Mouse (Mus musculus) small intestine, adult 2 months (tissue): ENCODE data around the gene Rif1. TPM values are rescaled to one million over a fixed set of nuclear protein-coding genes. Genes with fewer than 3 reads are reported as not detected.
"Not testable (repeated sequence)": the region's sequence is repeated elsewhere in the genome, so short reads cannot be mapped to it uniquely, and the experiment has no call there.

ENCODE experiments used
- H3K27ac ChIP-seq: fragments of 200-500 bp; 2 replicates; pipeline ENCODE4 v1.5.1; 2012; ENCODE audit warnings: low read depth, low read length, control low read depth, inconsistent platforms; ENCODE audit not compliant: insufficient read depth
- H3K27me3 ChIP-seq: fragments of 200-500 bp; 2 replicates; pipeline ENCODE4 v1.6.1; 2012; ENCODE audit warnings: mild to moderate bottlenecking, moderate library complexity, low read length, inconsistent platforms; ENCODE audit not compliant: control insufficient read depth, insufficient read depth
- H3K36me3 ChIP-seq: fragments of 200-500 bp; 2 replicates; pipeline ENCODE4 v1.6.1; 2012; ENCODE audit warnings: mild to moderate bottlenecking, low read length, control low read depth, inconsistent platforms; ENCODE audit not compliant: control insufficient read depth, insufficient read depth
- H3K4me1 ChIP-seq: fragments of 200-500 bp; 2 replicates; pipeline ENCODE4 v1.6.1; 2012; ENCODE audit warnings: low read length, inconsistent platforms, mixed read lengths; ENCODE audit not compliant: control insufficient read depth, insufficient read depth, insufficient read length
- H3K4me3 ChIP-seq: fragments of 200-500 bp; 2 replicates; pipeline ENCODE4 v1.5.1; 2012; ENCODE audit warnings: low read depth, mild to moderate bottlenecking, control low read depth, inconsistent platforms, low read length, moderate library complexity
- CTCF ChIP-seq: fragments of 200-500 bp; IDR thresholded peaks from 2 replicates; pipeline ENCODE4 v1.5.1; 2012; ENCODE audit warnings: low read depth, mild to moderate bottlenecking, control low read depth, inconsistent platforms, low read length, moderate library complexity, mixed read lengths; ENCODE audit not compliant: insufficient replicate concordance, insufficient read length; ENCODE audit errors: extremely low read depth
- POLR2A ChIP-seq: fragments of 200-500 bp; IDR thresholded peaks from 2 replicates; pipeline ENCODE4 v1.6.1; 2012; ENCODE audit warnings: low read depth, mild to moderate bottlenecking, control low read depth, inconsistent platforms, low read length, moderate library complexity
- WGBS: fragments of 180-500 bp; shearing (Covaris S2); methylation state at CpG from one replicate; pipeline ENCODE4 v1.1.7; 2018; 5-methylcytosine and 5-hydroxymethylcytosine counted together
- polyA plus RNA-seq: library from polyadenylated mRNA; depleted of rRNA; stranded (reverse); fragments of >200 nt; gene quantifications from 2 replicates; pipeline ENCODE4 v1.2.3, GENCODE M21; 2012

Rif1 gene
- polyA plus RNA-seq, 1 experiment = 0.18 TPM

- no peaks in the 10 kb centered on the region; the same call in 1 of the 2 replicates for H3K27me3 ChIP-seq
- no peaks in the 10 kb centered on the region for H3K4me1 ChIP-seq
- peak overlapping the region; percentile 100 for H3K4me3 ChIP-seq
- TF ChIP-seq POLR2A (no peak), CTCF (no peak)
- 2% methylated on average over 56 of the region's 56 CpGs for WGBS
- H3K27ac ChIP-seq = peak overlapping the region; percentile 6; the same call in 1 of the 2 replicates
- peaks cover 6% of the 10 kb centered on the region for H3K36me3 ChIP-seq
These were observed 691 bp downstream of the Rif1 start for GRCm38 (mm10) chr2:52073141-52073904.

- Histone ChIP-seq H3K4me3 (no peak overlapping the region), H3K27ac (no peak overlapping the region), H3K36me3 (peaks cover 30% of the 10 kb centered on the region), H3K4me1 (no peaks in the 10 kb centered on the region), H3K27me3 (no peaks in the 10 kb centered on the region; the same call in 1 of the 2 replicates)
- TF ChIP-seq CTCF (no peak), POLR2A (no peak)
- WGBS = 92% methylated on average over 2 of the region's 2 CpGs
These were observed 6.0 kb downstream of the Rif1 start for GRCm38 (mm10) chr2:52078666-52079065.

GRCm38 (mm10) chr2:52084013-52084412, 11.4 kb downstream of the Rif1 start:
- no peak overlapping the region for H3K27ac ChIP-seq
- no peak overlapping the region for H3K4me3 ChIP-seq
- peaks cover 40% of the 10 kb centered on the region for H3K36me3 ChIP-seq
- H3K4me1 ChIP-seq = no peaks in the 10 kb centered on the region
- no peaks in the 10 kb centered on the region for H3K27me3 ChIP-seq
- WGBS = 81% methylated on average over 3 of the region's 3 CpGs
- TF ChIP-seq CTCF = no peak
- no peak for TF ChIP-seq POLR2A

GRCm38 (mm10) chr2:52084571-52084970, 11.9 kb downstream of the Rif1 start:
- Histone ChIP-seq H3K4me3 (no peak overlapping the region), H3K27ac (no peak overlapping the region), H3K36me3 (peaks cover 41% of the 10 kb centered on the region), H3K4me1 (no peaks in the 10 kb centered on the region), H3K27me3 (no peaks in the 10 kb centered on the region)
- 86% methylated on average over 2 of the region's 2 CpGs for WGBS
- no peak for TF ChIP-seq POLR2A
- TF ChIP-seq CTCF = no peak

GRCm38 (mm10) chr2:52114086-52114485, 41.5 kb downstream of the Rif1 start:
- H3K4me3 ChIP-seq = no peak overlapping the region
- 95% methylated on average over 1 of the region's 1 CpGs for WGBS
- H3K27me3 ChIP-seq = no peaks in the 10 kb centered on the region
- no peaks in the 10 kb centered on the region for H3K4me1 ChIP-seq
- TF ChIP-seq CTCF (no peak), POLR2A (no peak)
- H3K36me3 ChIP-seq = peaks cover 52% of the 10 kb centered on the region
- H3K27ac ChIP-seq = no peak overlapping the region

GRCm38 (mm10) chr2:52131370-52131769, 58.7 kb downstream of the Rif1 start:
- H3K27ac ChIP-seq, H3K27me3 ChIP-seq, H3K4me1 ChIP-seq, H3K36me3 ChIP-seq, H3K4me3 ChIP-seq: not testable (repeated sequence)
- WGBS = 97% methylated on average over 20 of the region's 20 CpGs

- no peak for TF ChIP-seq CTCF
- no peak for TF ChIP-seq POLR2A
- Histone ChIP-seq H3K4me1 (no peaks in the 10 kb centered on the region), H3K4me3 (no peak overlapping the region), H3K27me3 (no peaks in the 10 kb centered on the region), H3K36me3 (no peaks in the 10 kb centered on the region), H3K27ac (no peak overlapping the region)
- WGBS = 94% methylated on average over 2 of the region's 2 CpGs
These were observed 60.7 kb downstream of the Rif1 start for GRCm38 (mm10) chr2:52133351-52133750.

GRCm38 (mm10) chr2:52153064-52153463, 80.4 kb downstream of the Rif1 start:
- Histone ChIP-seq H3K27ac (no peak overlapping the region), H3K36me3 (no peaks in the 10 kb centered on the region), H3K27me3 (no peaks in the 10 kb centered on the region), H3K4me3 (no peak overlapping the region), H3K4me1 (no peaks in the 10 kb centered on the region)
- 82% methylated on average over 3 of the region's 3 CpGs for WGBS
- TF ChIP-seq CTCF (no peak), POLR2A (no peak)
